Mouse (Mus musculus): ENCODE measurements around the gene Zcwpw1. TPM values are rescaled to one million over a fixed set of nuclear protein-coding genes. Genes with fewer than 3 reads are reported as not detected.

Zcwpw1 gene
- polyA plus RNA-seq, 1 experiment, result 15.5 TPM

DNA sequence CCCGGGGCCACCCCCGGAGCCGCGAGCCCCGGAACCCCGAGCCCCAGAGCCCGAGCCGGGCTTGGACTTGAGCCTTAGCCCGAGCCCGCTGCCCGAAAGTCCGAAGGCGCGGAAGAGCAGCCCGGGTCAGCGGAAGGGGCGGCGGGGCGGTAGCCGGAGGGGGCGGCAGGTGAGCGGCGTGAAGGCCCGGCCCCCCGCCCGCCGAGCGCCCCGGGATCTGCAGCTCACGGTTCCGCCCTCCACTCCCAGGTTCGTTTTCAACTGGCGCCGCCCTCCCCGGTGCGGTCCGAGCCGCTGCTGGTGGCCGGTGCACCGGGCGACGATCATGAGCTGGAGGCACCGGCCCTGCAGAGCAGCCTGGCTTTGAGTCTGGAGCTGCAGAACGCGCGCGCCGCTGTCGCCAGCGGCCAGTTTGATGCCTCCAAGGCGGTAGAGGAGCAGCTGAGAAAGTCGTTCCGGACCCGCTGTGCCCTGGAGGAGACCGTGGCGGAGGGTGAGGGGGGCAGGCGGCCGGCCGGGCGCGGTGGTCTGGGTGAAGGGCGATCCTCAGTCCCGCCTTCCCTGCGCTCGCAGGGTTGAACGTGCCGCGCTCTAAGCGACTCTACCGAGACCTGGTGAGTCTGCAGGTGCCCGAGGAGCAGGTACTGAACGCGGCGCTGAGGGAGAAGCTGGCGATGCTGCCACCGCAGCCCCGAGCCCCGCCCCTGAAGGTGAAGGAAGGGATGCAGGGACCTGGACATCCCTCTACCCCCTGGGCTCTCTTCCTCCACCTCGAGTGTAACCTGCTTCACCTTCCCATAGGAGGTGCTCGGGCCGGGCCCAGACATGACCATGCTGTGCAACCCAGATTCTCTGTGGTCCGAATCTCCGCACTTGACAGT lies 8.3 kb upstream of the Zcwpw1 start:
- TF ChIP-seq POLR2A (IDR thresholded peaks at IDR 0.05; ENCODE audit: insufficient read depth, low read length) (no peak), EP300 (IDR thresholded peaks at IDR 0.05; ENCODE audit: insufficient read depth, low read depth, low read length) (no peak), CTCF (IDR thresholded peaks at IDR 0.05; ENCODE audit: low read depth, low read length) (no peak)
- Histone ChIP-seq H3K27ac (ENCODE audit: insufficient read depth, low read length) (peak overlapping the region; percentile 51), H3K4me1 (ENCODE audit: control insufficient read depth, insufficient read depth, low read length) (no peaks in the 10 kb centered on the region)

GRCm38 (mm10) chr5:137781661-137782060 lies 5.9 kb upstream of the Zcwpw1 start:
- Histone ChIP-seq H3K9ac (ENCODE audit: low read depth, poor library complexity, severe bottlenecking) (no peak overlapping the region), H3K9me3 (replicated peaks; ENCODE audit: control insufficient read depth, insufficient read depth, low read length, poor library complexity, severe bottlenecking) (no peaks in the 10 kb centered on the region), H3K27me3 (ENCODE audit: control insufficient read depth, insufficient read depth, low read length, poor library complexity, severe bottlenecking) (no peaks in the 10 kb centered on the region), H3K4me1 (ENCODE audit: control insufficient read depth, insufficient read depth, low read length) (no peaks in the 10 kb centered on the region), H3K36me3 (ENCODE audit: control insufficient read depth, insufficient read depth, low read length, poor library complexity, severe bottlenecking) (peaks cover 42% of the 10 kb centered on the region), H3K4me3 (ENCODE audit: low read depth, low read length) (no peak overlapping the region), H3K27ac (ENCODE audit: insufficient read depth, low read length) (no peak overlapping the region)
- TF ChIP-seq EP300 (IDR thresholded peaks at IDR 0.05; ENCODE audit: insufficient read depth, low read depth, low read length), result no peak
- TF ChIP-seq POLR2A (IDR thresholded peaks at IDR 0.05; ENCODE audit: insufficient read depth, low read length), result no peak
- no peak for TF ChIP-seq CTCF (IDR thresholded peaks at IDR 0.05; ENCODE audit: low read depth, low read length)

More for the DNA sequence above, 8.3 kb upstream of the Zcwpw1 start:
- H3K36me3 ChIP-seq (ENCODE audit: control insufficient read depth, insufficient read depth, low read length, poor library complexity, severe bottlenecking), result peaks cover 40% of the 10 kb centered on the region
- no peaks in the 10 kb centered on the region for H3K9me3 ChIP-seq (replicated peaks; ENCODE audit: control insufficient read depth, insufficient read depth, low read length, poor library complexity, severe bottlenecking)
- H3K4me3 ChIP-seq (ENCODE audit: low read depth, low read length), result peak overlapping the region; percentile 75
- H3K9ac ChIP-seq (ENCODE audit: low read depth, poor library complexity, severe bottlenecking), result peak overlapping the region; percentile 81
- H3K27me3 ChIP-seq (ENCODE audit: control insufficient read depth, insufficient read depth, low read length, poor library complexity, severe bottlenecking), result no peaks in the 10 kb centered on the region

DNA sequence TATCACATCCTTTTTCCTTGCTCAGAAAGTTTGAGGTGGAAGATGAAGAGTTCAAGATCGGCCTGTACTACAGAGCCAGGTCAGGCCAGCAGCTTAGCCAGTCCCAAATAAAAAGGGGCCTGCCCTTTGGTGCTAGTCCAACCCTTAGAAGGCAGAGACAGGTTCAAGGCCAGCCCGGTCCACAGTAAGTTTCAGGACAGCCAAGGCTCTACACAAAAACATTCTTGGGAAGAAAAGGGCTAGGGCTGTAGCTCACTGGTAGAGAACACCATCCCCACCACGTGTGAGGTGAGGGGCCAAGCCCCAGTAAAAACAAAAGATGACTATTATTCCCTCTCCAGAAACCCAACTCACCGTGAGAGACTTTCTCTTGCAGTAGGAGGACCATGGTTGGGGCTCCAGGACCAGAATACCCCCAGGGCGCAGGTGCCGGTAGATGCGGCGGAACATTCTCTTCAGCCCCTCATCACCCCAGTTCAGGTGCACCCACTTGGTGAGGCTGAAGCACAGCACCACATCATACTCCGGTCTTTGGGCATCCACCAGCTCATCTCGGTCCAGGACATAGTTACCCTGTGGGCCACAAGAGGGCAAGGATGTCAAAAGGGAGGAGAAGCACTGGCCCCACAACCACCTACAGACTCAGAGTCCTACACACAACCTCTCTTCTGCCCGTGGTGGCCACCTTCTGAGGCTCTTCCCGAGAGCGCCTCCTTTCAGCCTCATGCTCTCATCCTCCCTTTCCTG lies 4.6 kb upstream of the Zcwpw1 start:
- no peaks in the 10 kb centered on the region for H3K9me3 ChIP-seq (replicated peaks; ENCODE audit: control insufficient read depth, insufficient read depth, low read length, poor library complexity, severe bottlenecking)
- peaks cover 42% of the 10 kb centered on the region for H3K36me3 ChIP-seq (ENCODE audit: control insufficient read depth, insufficient read depth, low read length, poor library complexity, severe bottlenecking)
- no peak overlapping the region for H3K4me3 ChIP-seq (ENCODE audit: low read depth, low read length)
- no peaks in the 10 kb centered on the region for H3K4me1 ChIP-seq (ENCODE audit: control insufficient read depth, insufficient read depth, low read length)
- no peaks in the 10 kb centered on the region for H3K27me3 ChIP-seq (ENCODE audit: control insufficient read depth, insufficient read depth, low read length, poor library complexity, severe bottlenecking)
- TF ChIP-seq POLR2A (IDR thresholded peaks at IDR 0.05; ENCODE audit: insufficient read depth, low read length) (no peak), EP300 (IDR thresholded peaks at IDR 0.05; ENCODE audit: insufficient read depth, low read depth, low read length) (no peak), CTCF (IDR thresholded peaks at IDR 0.05; ENCODE audit: low read depth, low read length) (no peak)
- H3K27ac ChIP-seq (ENCODE audit: insufficient read depth, low read length), result no peak overlapping the region
- H3K9ac ChIP-seq (ENCODE audit: low read depth, poor library complexity, severe bottlenecking), result no peak overlapping the region

- TF ChIP-seq CTCF (IDR thresholded peaks at IDR 0.05; ENCODE audit: low read depth, low read length), result no peak
- no peak for TF ChIP-seq EP300 (IDR thresholded peaks at IDR 0.05; ENCODE audit: insufficient read depth, low read depth, low read length)
- TF ChIP-seq POLR2A (IDR thresholded peaks at IDR 0.05; ENCODE audit: insufficient read depth, low read length), result no peak
- Histone ChIP-seq H3K9ac (ENCODE audit: low read depth, poor library complexity, severe bottlenecking) (peak overlapping the region; percentile 97; the same call in 1 of the 2 replicates), H3K27me3 (ENCODE audit: control insufficient read depth, insufficient read depth, low read length, poor library complexity, severe bottlenecking) (no peaks in the 10 kb centered on the region), H3K4me1 (ENCODE audit: control insufficient read depth, insufficient read depth, low read length) (no peaks in the 10 kb centered on the region), H3K36me3 (ENCODE audit: control insufficient read depth, insufficient read depth, low read length, poor library complexity, severe bottlenecking) (peaks cover 42% of the 10 kb centered on the region), H3K4me3 (ENCODE audit: low read depth, low read length) (peak overlapping the region; percentile 80), H3K27ac (ENCODE audit: insufficient read depth, low read length) (no peak overlapping the region), H3K9me3 (replicated peaks; ENCODE audit: control insufficient read depth, insufficient read depth, low read length, poor library complexity, severe bottlenecking) (no peaks in the 10 kb centered on the region)
Measured at GRCm38 (mm10) chr5:137783901-137784540, 3.6 kb upstream of the Zcwpw1 start.

DNA sequence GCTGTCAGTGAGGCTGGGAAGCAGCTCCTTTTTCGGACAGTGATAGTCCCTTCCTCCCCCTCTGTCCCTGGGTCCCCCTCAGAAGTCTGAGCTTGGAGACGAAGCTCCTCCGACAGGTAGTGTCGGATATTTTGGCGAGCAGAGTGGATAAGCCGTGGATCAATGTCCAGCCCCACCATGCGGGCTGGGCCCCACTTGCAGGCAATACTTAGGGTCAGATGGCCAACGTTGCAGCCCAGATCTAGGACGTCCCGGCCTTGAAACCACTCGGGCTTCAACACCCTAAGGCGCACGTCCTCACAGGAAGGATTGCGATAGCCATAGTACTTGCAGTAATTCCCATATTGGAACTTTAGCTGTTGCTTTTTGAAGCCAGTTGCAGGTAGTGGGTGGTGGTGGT lies 3.1 kb upstream of the Zcwpw1 start:
- Histone ChIP-seq H3K27me3 (ENCODE audit: control insufficient read depth, insufficient read depth, low read length, poor library complexity, severe bottlenecking) (no peaks in the 10 kb centered on the region), H3K9ac (ENCODE audit: low read depth, poor library complexity, severe bottlenecking) (peak overlapping the region; percentile 97), H3K9me3 (replicated peaks; ENCODE audit: control insufficient read depth, insufficient read depth, low read length, poor library complexity, severe bottlenecking) (no peaks in the 10 kb centered on the region), H3K4me1 (ENCODE audit: control insufficient read depth, insufficient read depth, low read length) (no peaks in the 10 kb centered on the region), H3K4me3 (ENCODE audit: low read depth, low read length) (peak overlapping the region; percentile 80), H3K27ac (ENCODE audit: insufficient read depth, low read length) (no peak overlapping the region), H3K36me3 (ENCODE audit: control insufficient read depth, insufficient read depth, low read length, poor library complexity, severe bottlenecking) (peaks cover 42% of the 10 kb centered on the region)
- TF ChIP-seq EP300 (IDR thresholded peaks at IDR 0.05; ENCODE audit: insufficient read depth, low read depth, low read length), result no peak
- no peak for TF ChIP-seq CTCF (IDR thresholded peaks at IDR 0.05; ENCODE audit: low read depth, low read length)
- no peak for TF ChIP-seq POLR2A (IDR thresholded peaks at IDR 0.05; ENCODE audit: insufficient read depth, low read length)
